Mouse (Mus musculus): ENCODE measurements around the gene Ntn5.
A peak's percentile ranks its signal among the peaks of the same experiment; 100 is the strongest.

The Ntn5 gene

DNA sequence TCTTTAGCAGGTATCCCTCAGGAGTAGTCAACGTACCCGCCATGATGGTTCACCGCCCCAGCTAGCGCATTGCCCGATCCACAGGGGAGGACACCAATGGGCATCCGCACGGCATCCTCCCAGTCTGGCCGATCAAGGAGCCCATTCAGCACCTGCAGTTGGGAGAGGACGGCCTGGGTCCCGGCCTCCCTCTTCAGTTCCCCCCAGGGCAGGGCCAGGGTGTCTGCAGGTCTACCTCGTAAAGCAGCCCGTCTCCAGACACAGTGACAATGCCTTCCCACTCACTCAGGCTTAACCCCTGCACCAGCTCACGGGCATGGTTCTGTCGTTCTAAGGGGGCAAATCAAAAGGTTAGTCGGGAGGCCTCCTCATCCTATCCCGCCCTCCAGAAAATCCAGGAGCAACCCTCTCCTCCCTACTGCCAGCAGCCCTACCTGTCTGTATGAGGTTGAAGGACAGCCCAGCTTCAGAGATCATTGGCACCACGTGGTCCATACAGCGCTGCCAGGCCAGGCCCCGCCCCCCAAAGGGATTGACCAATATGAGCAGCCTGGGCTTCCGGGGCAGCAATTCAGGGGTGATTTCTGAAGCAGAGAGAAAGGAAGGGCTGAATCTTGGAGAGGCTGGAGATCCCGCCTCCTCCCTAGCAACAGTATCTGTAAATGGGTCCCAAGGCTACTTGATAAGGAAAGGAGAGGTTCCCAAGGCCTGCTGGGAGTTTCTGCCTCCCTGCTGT is 28.4 kb downstream of the Ntn5 start:
- DNase-seq (ENCODE audit: low spot score), result peak; percentile 89

DNA sequence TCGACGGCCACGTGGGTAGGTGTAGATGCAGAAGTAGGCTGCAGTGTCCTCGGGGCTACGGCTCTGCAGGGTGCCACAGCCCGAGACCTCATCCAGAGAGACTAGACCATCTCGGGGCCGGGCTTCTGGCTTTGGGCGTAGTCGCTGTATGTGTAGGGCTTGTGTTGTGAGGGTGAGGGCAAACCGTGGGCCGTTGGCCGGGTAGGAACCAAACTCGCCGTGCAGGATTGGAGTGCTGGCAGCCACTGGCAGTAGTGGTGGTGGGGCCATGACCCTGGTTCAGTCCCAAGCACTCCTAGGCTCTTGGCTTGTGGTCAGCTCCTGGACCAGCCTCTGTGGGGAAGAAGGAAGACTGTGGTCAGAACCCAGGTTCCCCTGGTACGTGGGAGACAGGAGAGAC is 29.6 kb downstream of the Ntn5 start:
- DNase-seq (ENCODE audit: low spot score), result no peak

DNA sequence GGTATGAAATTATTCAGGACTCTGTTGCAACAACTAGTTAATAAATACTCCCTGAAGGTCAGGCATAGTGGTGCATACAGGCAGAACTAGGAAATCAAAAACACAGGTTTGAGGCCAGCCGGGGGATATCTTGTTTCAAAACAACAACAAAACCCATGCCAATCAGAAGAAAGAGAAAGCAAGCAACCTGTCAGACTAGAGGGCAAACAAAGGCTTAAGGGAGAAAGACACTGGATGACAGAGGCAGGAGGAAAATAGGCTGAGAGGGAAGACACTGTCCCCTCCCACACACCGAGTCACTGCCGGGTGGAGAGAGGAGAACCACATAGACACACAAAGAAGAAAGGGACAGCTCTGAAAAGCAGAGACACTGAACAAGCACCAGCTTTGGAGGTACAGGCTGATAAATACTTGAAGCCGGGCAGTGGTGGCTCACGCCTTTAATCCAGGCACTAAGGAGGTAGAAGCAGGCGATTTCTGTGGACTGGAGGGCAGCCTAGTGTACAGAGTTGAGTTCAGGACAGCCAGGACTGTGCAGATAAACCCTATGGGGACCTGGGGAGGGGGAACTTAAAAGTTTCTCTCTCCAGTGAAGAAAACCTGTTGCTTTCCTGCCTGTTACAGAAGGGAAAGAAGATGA is 30.2 kb downstream of the Ntn5 start:
- no peak for DNase-seq (ENCODE audit: low spot score)

DNA sequence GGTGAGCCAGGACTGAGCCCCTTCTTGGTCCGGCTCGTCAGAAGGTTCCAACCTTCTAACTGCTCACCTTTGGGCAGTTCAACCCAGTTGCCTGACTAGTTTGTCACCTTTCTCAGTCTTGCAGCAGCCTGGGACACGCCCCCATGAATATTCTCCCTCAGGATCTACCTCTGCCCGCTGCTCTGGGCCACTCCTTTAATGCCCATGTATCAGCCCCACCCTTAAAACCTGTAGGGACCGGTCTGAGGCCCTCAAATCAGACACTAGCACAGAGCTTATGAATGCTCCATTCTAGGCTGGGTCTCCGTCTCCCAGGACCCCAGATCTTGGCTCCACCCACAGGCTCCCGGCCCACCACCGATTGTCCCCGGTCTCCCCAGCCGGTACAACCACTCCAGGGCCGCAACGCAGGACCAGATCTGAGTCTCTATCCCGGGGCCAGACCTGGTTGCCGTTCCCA is 30.8 kb downstream of the Ntn5 start:
- no peak for DNase-seq (ENCODE audit: low spot score)

DNA sequence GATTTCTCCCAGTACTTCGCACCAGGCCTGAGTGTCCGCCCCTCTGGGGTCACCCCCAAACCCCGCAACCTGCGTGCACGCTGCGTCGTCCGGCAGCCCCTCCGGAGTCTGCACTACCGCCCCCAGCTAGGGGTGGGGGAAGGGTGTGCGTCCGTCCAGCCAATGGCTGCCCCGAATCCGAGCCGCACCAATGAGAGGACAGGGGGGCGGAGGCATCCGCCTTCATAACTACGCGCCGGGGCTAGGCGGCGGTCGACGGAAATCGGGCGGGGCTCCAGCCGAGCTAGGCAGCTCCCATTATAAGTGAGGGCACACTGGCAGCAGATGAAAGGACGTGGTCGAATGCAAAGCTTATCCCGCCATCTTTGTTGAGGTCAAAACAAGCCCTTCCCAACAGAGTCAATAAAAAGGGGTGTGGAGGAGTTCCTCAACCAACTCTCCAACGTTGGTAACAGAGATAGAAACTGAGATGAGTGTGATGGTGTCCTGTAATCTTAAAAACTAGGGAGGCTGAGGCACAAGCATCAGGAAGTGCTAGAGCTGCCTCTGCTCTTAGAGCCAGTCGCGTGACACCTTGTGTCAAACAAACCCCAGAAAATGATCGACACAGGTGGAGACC is 31.4 kb downstream of the Ntn5 start, which contains the start of gene Rpl18:
Gene Rpl18, plus strand, starts transcription at position 368 of the 619 bp plus-strand sequence.
- DNase-seq (ENCODE audit: low spot score), result peak; percentile 99

DNA sequence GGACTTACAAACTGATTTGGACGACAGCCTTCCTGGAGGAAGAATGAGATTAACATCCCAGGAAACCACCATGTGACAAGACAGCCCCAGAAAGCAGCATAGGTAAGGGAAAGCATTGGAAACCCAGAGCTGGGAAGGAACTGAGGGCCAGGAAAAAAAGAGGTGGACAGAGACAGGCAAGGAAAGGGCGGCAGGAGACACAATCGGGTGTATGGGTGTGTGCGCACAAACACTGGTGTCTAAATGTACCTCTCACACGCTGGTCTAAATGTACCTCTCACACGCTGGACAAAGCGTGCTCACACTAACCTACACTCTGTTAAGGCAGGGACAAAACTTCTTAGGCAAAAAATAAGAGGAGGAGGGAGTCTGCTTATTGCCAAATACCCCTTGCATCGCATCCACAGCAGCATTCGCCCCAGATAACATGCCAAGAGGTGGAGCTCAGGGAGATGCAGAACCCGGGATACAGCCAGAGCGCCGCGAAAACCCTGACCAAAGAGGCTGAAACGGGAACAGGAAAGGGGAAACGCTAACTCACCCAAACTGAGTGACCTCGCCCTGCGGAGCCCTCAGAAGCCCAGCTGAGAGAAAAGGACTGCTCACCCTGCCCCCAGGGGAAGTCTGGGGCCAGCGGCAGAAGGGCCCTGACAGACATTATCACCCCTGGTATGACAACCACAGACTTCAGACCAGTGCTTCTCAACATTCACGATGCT is 32.1 kb downstream of the Ntn5 start:
- DNase-seq (ENCODE audit: low spot score), result no peak

DNA sequence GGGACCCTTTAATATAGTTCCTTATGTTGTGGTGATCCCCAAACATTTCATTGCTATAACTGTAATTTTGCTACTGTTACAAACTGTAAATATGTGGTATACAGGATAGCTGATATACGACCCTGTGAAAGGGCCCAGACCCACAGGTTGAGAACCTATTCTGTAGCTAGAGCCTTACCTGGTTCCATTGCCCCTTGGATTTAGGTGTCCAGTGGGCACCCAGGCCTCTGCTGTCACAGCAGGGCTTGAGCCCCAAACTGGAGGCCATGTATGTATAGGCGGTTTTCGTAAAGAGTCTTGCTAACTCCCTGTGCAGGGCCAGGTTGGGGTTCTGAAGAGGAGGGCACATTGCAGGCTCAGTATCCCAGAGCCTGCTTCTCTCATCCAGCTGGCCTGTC is 32.6 kb downstream of the Ntn5 start:
- no peak for DNase-seq (ENCODE audit: low spot score)

DNA sequence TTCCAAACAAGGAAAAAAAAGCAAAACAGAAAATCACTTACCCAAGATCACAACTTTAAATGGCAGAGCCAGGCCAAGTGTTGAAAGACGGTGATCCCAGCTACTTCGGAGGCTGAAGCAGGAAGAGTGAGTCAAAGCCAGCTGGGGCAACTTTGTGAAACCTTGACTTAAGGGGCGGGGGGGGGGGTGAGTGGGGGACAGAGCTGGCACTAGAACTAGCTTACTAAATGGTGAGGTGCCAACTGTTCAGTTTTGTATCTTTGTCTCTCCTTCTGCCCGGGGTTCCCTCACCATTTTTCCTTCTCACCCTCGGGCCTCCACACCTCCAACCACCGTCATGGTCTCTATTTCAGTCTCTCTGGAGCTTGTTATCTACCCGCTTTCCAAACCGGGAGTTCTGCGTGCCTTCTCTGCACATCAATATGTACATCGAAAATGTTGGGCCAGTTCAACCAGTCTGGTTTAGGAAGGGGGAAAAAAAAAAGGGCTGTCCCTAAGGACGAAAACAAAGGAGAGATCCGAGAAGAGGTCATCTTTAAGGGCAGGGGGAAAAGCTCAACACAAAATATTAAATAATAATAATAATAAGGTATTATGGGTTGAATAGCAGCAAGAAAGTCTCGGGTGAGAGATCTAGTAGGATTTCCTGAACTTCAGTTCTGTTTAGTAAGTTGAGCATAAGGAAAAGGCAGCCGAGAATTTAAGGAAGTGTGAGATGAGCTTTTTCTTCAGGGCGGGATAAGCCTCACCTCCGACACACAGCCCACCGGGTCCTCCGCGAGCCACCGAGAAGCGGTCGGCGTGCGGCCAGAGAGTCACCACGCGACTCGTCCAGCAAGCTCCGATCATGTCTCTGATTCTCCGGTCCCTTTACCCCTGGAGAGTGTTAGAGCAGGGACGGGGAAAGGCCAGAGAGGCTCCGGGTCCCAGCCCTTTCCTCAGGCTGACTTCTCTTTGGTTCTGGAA is 33.4 kb downstream of the Ntn5 start:
- no peak for DNase-seq (ENCODE audit: low spot score)

DNA sequence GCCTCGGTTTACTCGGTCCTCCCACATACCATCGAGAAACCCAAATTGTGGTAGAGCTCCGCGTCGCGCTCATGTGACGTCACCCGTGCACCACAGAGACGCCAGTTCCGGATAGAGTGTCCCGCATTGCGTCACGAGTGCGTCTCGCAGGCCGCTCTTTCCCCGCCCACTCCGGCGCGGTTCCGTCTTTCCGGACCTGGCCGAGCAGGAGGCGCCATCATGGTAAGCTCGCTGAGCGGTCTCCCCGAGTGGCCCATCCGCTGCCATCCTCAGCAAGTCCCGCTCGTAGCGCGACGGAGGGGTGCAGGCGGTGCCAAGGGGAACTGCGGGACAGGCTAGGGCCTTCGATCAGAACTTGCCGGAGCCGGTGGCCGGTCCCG is 34.1 kb downstream of the Ntn5 start, which contains the start of gene Sphk2:
Gene Sphk2, minus strand, starts transcription at position 85 of the 380 bp plus-strand sequence.
- peak; percentile 98 for DNase-seq (ENCODE audit: low spot score)

DNA sequence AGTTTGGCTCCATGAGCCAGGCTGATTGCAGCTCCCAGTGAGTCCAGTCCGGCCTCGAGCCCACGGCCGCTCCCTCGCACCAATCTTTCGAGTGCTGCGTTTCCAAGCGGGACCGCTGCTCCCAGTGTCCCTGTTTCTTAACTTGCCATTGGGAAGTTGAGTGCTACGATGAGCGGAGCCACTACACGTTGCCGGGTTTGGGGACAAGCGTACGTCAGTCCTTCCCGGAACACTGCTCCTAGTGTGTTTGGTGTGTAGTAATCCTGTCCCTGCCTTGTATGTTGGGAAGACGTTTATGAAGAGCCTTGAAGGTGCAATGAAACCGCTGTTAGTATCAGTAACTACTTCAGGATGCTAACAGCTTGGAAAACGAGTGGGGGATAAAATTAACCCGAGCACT is 34.5 kb downstream of the Ntn5 start:
- no peak for DNase-seq (ENCODE audit: low spot score)

DNA sequence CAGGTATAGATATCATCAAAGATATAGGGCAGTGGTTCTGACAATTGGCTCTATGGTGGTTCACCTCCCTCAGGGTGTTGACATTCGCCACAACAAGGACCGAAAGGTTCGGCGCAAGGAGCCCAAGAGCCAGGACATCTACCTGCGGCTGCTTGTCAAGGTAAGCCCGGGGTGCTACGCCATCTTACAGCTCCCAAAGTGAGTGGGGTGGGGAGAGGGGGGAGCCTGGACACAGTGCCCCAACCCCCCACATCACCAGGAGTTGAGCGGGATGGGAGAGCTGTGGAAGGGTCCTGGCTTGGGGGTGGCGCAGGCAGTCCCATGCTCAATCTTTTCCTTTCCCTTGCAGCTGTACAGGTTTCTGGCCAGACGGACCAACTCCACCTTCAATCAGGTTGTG is 35.4 kb downstream of the Ntn5 start:
- no peak for DNase-seq (ENCODE audit: low spot score)

DNA sequence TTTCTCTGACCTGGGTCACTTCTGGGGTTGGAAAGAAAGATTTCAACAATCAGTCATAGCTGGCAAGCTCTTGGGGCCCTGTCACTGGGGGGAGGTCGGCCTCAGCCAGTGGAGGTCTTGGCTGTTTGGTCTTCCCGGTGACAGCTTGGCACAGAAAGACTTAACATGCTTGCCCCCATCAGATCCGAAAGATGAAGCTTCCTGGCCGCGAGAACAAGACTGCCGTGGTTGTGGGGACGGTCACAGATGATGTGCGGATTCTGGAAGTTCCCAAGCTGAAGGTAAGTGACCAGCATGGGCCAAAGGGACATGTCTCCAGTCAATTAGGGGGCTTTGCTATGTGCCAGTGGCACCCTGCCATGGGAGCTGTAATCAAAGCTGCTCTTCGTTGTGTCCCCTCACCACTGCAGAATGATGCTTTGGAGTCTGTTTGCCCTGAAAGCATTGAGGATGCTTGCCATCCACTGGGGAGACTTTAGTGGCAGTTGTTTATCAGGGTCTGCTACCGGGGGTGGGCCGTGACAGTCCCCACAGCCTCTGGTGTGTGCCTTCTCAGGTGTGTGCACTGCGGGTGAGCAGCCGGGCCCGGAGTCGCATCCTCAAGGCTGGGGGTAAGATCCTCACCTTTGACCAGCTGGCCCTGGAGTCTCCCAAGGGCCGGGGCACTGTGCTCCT is 36.1 kb downstream of the Ntn5 start:
- DNase-seq (ENCODE audit: low spot score), result no peak

DNA sequence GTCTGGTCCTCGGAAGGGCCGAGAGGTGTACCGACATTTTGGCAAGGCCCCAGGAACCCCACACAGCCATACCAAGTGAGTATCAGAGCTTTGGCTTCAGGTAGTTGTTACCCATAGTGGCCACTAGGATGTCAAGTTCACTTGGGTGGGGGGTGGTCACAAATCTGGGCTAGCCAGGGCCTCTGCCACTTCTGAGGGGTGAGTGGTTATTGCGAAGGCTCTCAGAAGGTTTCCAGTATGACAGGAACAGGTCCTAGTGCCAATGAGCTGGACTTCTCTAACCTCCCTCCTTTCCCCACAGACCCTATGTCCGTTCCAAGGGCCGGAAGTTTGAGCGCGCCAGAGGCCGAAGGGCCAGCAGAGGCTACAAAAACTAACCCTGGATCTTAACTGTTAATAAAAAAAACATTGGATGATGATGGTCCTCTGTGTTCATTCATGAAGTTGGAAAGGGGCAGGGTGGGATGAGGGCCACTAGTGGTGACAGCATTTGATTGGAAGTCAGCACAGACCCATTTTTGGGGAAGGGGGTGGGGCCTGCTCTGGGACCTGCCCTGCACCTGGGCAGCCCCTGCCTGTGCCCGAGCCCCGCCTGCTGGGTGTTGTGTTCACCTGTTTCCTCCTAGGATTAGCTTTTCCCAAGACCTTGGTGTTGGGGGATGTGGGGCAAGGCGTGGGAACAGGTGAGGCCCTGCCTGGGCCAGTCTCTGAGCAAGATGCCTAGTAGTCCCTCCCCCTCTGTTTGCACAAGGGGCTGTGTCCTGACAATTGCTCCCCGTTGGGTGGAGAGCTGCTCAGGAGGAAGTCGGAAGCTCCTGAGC is 36.8 kb downstream of the Ntn5 start, which contains the start of gene Fam83e:
Gene Fam83e, plus strand, starts transcription at position 800 of the 821 bp plus-strand sequence.
- no peak for DNase-seq (ENCODE audit: low spot score)

DNA sequence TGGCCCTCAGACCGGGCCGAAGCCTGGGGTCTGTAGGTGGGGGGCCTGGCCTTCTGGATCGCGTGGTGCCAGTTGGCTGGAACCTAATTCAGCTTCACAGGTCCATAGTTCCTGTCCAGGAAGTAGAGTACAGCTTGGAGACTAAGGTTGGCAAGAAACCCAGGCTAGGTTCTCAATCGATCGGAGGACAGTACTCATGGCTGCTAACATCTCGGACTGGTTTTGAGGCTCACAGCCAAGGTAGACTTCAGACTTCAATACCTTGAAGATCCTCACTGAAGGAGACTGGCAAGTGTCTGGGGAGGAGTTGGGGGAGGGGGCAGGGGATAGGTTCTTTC is 37.4 kb downstream of the Ntn5 start:
- no peak for DNase-seq (ENCODE audit: low spot score)

DNA sequence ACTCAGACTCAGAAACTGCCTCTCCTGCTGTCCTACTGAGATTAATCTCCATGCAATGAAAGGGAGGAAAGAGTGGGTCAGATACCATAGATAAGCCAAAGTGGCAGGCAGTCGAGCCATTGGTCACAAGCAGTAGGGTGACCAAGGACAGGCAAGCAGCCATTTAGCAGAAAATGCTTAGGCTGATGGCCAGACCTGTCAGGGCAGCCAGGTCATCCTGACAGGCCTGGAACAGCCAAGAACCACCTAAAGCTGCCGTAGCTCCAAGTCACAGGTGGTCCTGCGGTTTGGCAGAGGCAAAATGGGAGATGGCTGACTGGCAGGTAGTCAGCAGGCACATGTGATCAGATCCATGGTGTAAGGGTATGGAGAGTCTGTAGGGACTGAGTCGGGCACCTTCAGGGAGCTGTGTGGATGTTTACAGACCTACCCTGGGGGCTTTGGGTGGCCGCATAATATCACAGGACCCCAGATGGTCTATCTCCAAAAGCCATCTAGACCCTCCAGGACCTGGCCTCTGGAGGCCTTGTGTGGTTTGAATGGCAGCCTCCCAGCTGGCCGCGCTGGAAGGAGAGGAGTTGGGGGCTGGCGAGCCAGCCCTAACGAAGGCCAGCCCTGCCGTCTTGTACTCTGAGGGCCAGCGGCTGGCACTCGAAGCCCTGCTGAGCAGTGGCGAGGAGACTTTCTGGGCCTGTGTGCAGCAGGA is 38.0 kb downstream of the Ntn5 start:
- DNase-seq (ENCODE audit: low spot score), result no peak

DNA sequence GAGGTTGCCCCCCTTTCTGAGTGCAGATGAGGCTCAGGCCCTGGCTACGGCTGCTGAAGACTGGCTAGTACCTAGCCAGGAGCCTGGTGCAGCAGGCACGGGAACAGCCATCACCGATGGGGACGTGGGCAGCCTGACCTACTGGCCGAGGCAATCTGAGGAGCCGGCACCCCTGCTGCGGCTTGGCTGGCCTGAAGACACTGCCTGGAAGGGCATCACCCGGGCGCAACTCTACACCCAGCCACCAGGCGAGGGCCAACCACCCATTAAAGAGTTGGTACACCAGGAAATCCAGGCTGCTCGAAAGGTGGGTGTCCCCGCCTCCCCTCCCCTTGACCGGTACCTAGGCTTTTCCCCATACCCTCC is 38.5 kb downstream of the Ntn5 start:
- DNase-seq (ENCODE audit: low spot score), result no peak

DNA sequence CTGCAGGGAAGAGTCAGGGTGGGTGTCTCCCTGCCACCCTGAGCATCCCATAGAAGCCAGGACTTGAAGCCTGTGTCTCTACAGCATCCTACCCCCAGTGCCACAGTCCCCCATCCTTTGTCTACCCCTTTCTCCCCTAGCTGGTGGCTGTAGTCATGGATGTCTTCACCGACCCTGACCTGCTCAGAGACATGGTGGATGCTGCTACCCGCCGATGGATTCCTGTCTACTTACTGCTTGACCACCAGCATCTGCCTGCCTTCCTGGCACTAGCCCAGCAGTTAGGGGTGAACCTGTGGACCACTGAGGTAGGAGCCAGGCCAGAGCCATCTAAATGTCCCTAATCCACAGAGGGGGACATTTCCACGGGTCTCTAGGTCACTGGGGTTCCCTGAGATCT is 39.5 kb downstream of the Ntn5 start:
- no peak for DNase-seq (ENCODE audit: low spot score)

DNA sequence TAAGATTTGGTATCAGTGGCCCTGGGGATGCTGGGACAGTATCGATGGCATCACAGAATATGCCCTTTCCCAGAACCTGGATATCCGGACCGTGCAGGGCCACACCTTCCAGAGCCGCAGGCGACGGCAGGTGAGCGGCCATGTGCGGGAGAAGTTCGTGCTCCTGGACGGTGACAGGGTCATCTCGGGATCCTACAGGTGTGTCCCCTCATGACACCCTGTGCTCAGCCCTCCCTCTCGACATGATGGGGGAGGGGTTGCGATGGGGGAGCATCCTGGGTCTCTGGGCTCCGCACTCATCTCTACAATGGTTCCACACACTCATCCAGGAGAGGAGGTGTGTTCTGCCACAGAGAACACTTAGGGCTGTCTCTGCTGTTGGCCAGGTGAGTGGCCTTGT is 40.0 kb downstream of the Ntn5 start:
- no peak for DNase-seq (ENCODE audit: low spot score)

DNA sequence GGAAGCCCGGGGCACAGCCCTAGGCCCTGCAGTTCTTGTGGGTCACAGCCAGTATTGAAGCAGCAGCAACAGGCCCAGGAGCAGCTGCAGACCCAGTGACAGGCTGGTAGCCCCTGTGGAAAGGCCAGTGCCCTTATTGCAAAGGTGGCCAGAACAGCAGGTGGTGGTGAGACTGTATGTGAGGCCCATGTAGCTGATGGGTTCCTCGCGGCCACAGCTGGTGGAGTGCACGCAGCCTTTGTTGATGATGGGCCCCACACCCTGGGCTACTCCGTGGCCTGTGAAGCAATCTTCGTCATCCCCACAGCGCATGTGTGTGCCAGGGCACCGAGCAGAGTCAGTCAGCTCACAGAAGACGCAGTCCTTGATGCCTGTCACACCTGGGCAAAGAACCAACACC is 41.3 kb downstream of the Ntn5 start:
- no peak for DNase-seq (ENCODE audit: low spot score)

Data from lung, postnatal 25 days (tissue).